Mouse (Mus musculus): Measurements from ENCODE around the gene Dennd2a. TPM values are rescaled to one million over a fixed set of nuclear protein-coding genes. Genes with fewer than 3 reads are reported as not detected.

Gene Dennd2a
- 52.7 TPM for polyA plus RNA-seq (2021)

GRCm38 (mm10) chr6:39557723-39558261 lies at the start of gene Dennd2a:
Gene Dennd2a (minus strand): TSS chr6:39557867.
- no peak for DNase-seq (ENCODE audit: low read depth, low spot score)
- POLR2A ChIA-PET, result interaction anchor here (0.5 to 1.6 kb wide), 5 partner anchors 20 to 154 kb away, joined by 3 to 7 read pairs (median 3); no protein-coding TSS in a partner anchor
- TF ChIP-seq CTCF (IDR thresholded peaks at IDR 0.05), result no peak
- no peaks in the 10 kb centered on the region for H3K27me3 ChIP-seq
- ATAC-seq, result peak; percentile 73
- CTCF ChIA-PET, result interaction anchor here (1.2 to 1.7 kb wide), 3 partner anchors 11 to 79 kb away, joined by 3 to 5 read pairs (median 5); no protein-coding TSS in a partner anchor
- in situ Hi-C loops (cut with MboI; ENCODE audit: low pct_unique_long_range_greater_than_20kb), result no loop called here

- POLR2A ChIA-PET, result interaction anchor here (0.5 to 0.6 kb wide), 2 partner anchors 18 to 510 kb away, joined by 3 read pairs; no protein-coding TSS in a partner anchor
- no peak for TF ChIP-seq CTCF (IDR thresholded peaks at IDR 0.05)
- no peaks in the 10 kb centered on the region for H3K27me3 ChIP-seq
- DNase-seq (ENCODE audit: low read depth, low spot score) (no peak), ATAC-seq (no peak)
- CTCF ChIA-PET, result interaction anchor here (0.6 to 1.6 kb wide), 3 partner anchors 9 to 111 kb away, joined by 3 to 5 read pairs (median 3); no protein-coding TSS in a partner anchor
- in situ Hi-C loops (cut with MboI; ENCODE audit: low pct_unique_long_range_greater_than_20kb), result loop anchor here (25.0 kb wide), 1 partner anchor 180 kb away; no protein-coding TSS in a partner anchor
Observed at GRCm38 (mm10) chr6:39607365-39607764, 49.7 kb upstream of the Dennd2a start.

DNA sequence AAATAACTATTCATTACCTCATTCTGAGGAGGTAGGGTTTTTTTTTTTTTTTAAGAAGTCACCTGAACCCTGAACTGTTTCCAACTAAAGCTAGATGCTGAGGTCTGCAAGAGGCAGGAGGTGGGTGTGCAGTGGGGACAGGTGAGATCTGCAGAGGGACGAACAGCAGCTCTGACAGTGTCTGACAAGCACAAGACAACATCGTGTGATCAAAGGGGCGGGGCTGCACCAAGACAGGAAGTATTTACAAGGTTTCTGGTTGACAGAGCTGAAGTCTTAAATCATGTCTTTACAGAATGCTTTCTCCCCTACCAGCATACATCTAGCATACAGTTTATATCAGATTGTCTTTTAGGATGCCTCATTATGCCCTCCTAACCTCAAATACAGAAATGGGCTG lies 49.2 kb upstream of the Dennd2a start:
- H3K27me3 ChIP-seq, result no peaks in the 10 kb centered on the region
- POLR2A ChIA-PET, result interaction anchor here (0.5 to 0.6 kb wide), 2 partner anchors 18 to 509 kb away, joined by 3 read pairs; no protein-coding TSS in a partner anchor
- ATAC-seq (no peak), DNase-seq (ENCODE audit: low read depth, low spot score) (no peak)
- TF ChIP-seq CTCF (IDR thresholded peaks at IDR 0.05), result no peak
- CTCF ChIA-PET, result interaction anchor here (0.6 to 1.6 kb wide), 4 partner anchors 9 to 176 kb away, joined by 3 to 5 read pairs (median 3); no protein-coding TSS in a partner anchor
- in situ Hi-C loops (cut with MboI; ENCODE audit: low pct_unique_long_range_greater_than_20kb), result loop anchor here (25.0 kb wide), 1 partner anchor 180 kb away; no protein-coding TSS in a partner anchor

GRCm38 (mm10) chr6:39606056-39606455 lies 48.4 kb upstream of the Dennd2a start:
- DNase-seq (ENCODE audit: low read depth, low spot score) (no peak), ATAC-seq (no peak)
- ChIA-PET CTCF (interaction anchor here (1.0 to 1.6 kb wide), 3 partner anchors 10 to 177 kb away, joined by 3 to 5 read pairs (median 3); no protein-coding TSS in a partner anchor), POLR2A (no interaction called here)
- no peaks in the 10 kb centered on the region for H3K27me3 ChIP-seq
- no peak for TF ChIP-seq CTCF (IDR thresholded peaks at IDR 0.05)
- in situ Hi-C loops (cut with MboI; ENCODE audit: low pct_unique_long_range_greater_than_20kb), result loop anchor here (25.0 kb wide), 1 partner anchor 181 kb away; no protein-coding TSS in a partner anchor

GRCm38 (mm10) chr6:39604565-39604964 lies 46.9 kb upstream of the Dennd2a start:
- no peak for TF ChIP-seq CTCF (IDR thresholded peaks at IDR 0.05)
- CTCF ChIA-PET, result no interaction called here
- POLR2A ChIA-PET, result no interaction called here
- in situ Hi-C loops (cut with MboI; ENCODE audit: low pct_unique_long_range_greater_than_20kb), result loop anchor here (25.0 kb wide), 1 partner anchor 183 kb away; no protein-coding TSS in a partner anchor
- ATAC-seq, result no peak
- DNase-seq (ENCODE audit: low read depth, low spot score), result no peak
- no peaks in the 10 kb centered on the region for H3K27me3 ChIP-seq

GRCm38 (mm10) chr6:39601828-39602227 lies 44.2 kb upstream of the Dennd2a start:
- ChIA-PET CTCF (no interaction called here), POLR2A (no interaction called here)
- in situ Hi-C loops (cut with MboI; ENCODE audit: low pct_unique_long_range_greater_than_20kb), result loop anchor here (25.0 kb wide), 1 partner anchor 185 kb away; no protein-coding TSS in a partner anchor
- no peaks in the 10 kb centered on the region for H3K27me3 ChIP-seq
- no peak for TF ChIP-seq CTCF (IDR thresholded peaks at IDR 0.05)
- no peak for DNase-seq (ENCODE audit: low read depth, low spot score)
- ATAC-seq, result no peak

DNA sequence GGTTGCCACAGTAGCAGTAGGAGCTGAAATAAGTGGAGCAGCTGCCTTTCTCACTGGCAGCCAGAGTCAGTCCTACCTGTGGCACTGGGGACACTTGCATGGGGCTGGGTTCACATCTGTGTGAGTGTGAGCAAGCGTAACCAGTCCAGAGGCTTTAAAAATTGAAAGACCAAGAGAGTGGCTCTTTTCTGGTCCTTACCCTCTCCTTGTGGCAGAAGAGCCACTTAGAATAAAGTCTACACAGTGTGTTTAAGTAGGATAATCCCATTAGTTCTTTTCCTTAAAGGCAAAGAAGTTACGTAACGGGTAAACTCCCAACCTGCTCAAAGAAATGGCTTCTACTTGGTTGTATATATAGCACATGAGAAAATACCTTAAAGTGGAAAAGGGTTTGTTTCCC lies 43.2 kb upstream of the Dennd2a start:
- POLR2A ChIA-PET, result no interaction called here
- ATAC-seq, result no peak
- in situ Hi-C loops (cut with MboI; ENCODE audit: low pct_unique_long_range_greater_than_20kb), result loop anchor here (25.0 kb wide), 1 partner anchor 186 kb away; no protein-coding TSS in a partner anchor

GRCm38 (mm10) chr6:39592401-39593214 lies 34.9 kb upstream of the Dennd2a start, which contains the start of gene Ndufb2:
Gene Ndufb2 (plus strand): TSS chr6:39592574.
- ChIA-PET POLR2A (interaction anchor here (1.1 kb wide), 2 partner anchors 10 to 12 kb away, joined by 3 to 4 read pairs; no protein-coding TSS in a partner anchor), CTCF (no interaction called here)
- ATAC-seq, result peak; percentile 97
- TF ChIP-seq CTCF (IDR thresholded peaks at IDR 0.05), result no peak
- no peaks in the 10 kb centered on the region for H3K27me3 ChIP-seq
- in situ Hi-C loops (cut with MboI; ENCODE audit: low pct_unique_long_range_greater_than_20kb), result no loop called here
- peak; percentile 66 for DNase-seq (ENCODE audit: low read depth, low spot score)

More for the DNA sequence above, 43.2 kb upstream of the Dennd2a start:
- H3K27me3 ChIP-seq, result no peaks in the 10 kb centered on the region
- no peak for TF ChIP-seq CTCF (IDR thresholded peaks at IDR 0.05)
- DNase-seq (ENCODE audit: low read depth, low spot score), result no peak
- CTCF ChIA-PET, result no interaction called here

DNA sequence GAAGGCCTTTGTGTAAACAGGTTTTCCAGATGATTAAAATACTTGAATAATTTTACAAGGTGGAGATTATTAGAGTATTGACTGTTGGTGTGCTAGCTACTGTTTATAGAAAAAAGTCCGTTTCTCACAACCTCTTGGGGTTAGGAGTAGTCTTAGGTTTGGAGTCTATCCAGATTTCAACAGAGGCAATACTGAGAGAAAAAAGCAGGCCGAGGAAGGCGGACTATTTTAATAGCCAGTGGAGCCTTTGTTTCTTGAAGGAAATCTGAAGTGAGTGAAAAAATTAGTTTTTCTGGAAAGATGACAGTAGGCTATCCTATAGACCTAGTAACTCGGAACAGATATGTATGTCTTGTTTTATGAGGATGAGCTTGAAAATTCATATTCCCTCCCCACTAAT lies 33.8 kb upstream of the Dennd2a start:
- ChIA-PET CTCF (interaction anchor here (1.0 kb wide), 1 partner anchor 13 kb away, joined by 3 read pairs; no protein-coding TSS in a partner anchor), POLR2A (interaction anchor here (1.0 to 1.1 kb wide), 2 partner anchors 11 to 190 kb away, joined by 3 to 4 read pairs; no protein-coding TSS in a partner anchor)
- no peak for ATAC-seq
- DNase-seq (ENCODE audit: low read depth, low spot score), result no peak
- no peaks in the 10 kb centered on the region for H3K27me3 ChIP-seq
- in situ Hi-C loops (cut with MboI; ENCODE audit: low pct_unique_long_range_greater_than_20kb), result no loop called here
- TF ChIP-seq CTCF (IDR thresholded peaks at IDR 0.05), result no peak

GRCm38 (mm10) chr6:39585517-39585916 lies 27.9 kb upstream of the Dennd2a start, which contains the start of gene Gm42420:
Gene Gm42420 (plus strand): TSS chr6:39585753.
- ATAC-seq, result no peak
- ChIA-PET POLR2A (interaction anchor here (0.6 kb wide), 1 partner anchor 12 kb away, joined by 3 read pairs; no protein-coding TSS in a partner anchor), CTCF (interaction anchor here (2.6 kb wide), 1 partner anchor 11 kb away, joined by 8 read pairs; the partner anchor contains the start of gene Adck2)
- no peaks in the 10 kb centered on the region for H3K27me3 ChIP-seq
- DNase-seq (ENCODE audit: low read depth, low spot score), result no peak
- in situ Hi-C loops (cut with MboI; ENCODE audit: low pct_unique_long_range_greater_than_20kb), result no loop called here
- no peak for TF ChIP-seq CTCF (IDR thresholded peaks at IDR 0.05)

Data from Patski (cell line).